Mouse (Mus musculus): ENCODE measurements around the gene Zfp651.

Zfp651 gene

DNA sequence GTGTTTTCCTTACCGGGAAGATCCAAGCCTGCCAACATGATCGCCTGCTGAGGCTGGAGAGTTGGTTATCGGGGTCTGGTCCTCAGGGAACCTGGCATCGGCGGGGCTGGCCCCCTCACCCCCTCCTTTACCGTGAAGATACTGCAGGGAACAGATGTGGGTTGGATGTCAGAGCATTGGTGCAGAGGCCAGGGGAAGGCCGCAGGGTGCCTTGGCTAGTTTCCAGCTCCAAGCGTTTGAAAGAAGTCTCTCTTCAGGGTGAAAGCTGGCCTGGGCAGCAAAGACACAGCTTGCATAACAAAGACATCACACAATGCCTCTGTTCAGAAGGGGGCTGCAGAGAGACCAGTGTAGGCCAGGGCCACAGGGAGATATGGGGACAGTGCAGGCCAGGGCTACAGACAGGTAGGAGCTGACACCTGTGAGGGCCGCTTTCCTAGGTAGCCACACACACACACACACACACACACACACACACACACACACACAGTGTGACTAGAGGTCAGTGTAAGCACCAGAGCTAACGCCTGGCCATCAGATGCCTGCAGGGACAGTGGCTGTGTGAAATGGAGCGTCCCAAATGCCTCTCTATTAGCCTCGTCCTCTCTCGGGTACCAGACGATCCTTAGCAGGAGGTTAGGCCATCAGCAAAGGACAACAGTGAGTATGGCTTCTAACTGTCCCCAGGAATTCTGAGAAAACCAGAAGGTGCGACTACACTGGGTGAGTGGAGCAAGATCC, 51.1 kb downstream of the Zfp651 start:
- CTCF ChIA-PET, result no interaction called here

DNA sequence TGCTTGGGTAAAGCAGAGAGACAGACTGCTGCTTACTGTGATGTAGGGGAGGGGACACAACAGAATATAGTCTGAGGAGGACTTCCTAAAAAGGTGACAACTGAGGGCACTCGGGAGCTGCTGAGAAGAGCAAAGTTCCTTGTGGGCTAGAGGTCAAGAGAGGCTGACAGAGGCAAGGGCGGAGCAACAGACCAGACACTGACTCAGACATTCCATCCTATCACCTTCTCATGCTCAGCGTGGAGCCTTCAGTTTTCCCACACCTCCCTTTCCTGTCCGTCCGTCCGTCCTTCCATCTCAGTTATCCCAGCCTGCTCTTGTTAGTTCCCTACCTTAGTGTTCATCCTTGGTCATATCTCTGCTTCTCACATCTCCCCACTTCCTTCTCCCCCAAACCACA, 56.1 kb downstream of the Zfp651 start:
- CTCF ChIA-PET, result no interaction called here

DNA sequence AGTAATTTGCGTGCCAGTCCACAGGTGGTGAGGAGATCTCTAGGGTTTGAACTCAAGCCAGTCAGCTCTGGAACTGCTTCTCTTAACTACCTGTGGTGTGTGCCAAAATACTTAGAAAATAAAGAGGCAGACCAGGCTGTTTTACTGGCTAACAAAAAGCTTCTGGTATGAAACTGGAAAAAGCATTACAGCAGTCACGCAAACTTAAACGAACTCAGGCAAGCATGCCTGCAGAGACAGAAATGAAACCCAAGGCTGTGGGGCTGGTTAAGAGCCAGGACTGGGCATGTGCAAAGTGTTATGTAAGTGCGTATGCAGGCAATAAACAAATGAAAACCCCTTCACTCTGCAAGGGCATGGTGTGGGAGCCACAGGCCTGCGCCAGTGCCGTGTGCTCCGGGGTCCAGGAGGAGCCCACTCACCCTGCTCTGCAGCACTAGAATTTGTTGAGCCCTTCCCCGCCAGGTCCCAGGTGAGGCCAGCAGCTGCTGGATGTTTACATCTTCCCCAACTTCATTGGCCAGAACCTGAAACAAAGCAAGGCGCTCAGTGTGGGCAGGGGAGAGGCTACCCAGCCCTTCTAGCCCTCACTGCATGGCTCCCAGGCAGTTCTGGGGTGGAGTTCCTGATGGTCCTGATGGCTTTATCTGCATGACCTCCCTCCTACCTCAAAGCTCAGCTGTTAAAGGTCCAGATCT, 60.1 kb downstream of the Zfp651 start:
- CTCF ChIA-PET, result no interaction called here

DNA sequence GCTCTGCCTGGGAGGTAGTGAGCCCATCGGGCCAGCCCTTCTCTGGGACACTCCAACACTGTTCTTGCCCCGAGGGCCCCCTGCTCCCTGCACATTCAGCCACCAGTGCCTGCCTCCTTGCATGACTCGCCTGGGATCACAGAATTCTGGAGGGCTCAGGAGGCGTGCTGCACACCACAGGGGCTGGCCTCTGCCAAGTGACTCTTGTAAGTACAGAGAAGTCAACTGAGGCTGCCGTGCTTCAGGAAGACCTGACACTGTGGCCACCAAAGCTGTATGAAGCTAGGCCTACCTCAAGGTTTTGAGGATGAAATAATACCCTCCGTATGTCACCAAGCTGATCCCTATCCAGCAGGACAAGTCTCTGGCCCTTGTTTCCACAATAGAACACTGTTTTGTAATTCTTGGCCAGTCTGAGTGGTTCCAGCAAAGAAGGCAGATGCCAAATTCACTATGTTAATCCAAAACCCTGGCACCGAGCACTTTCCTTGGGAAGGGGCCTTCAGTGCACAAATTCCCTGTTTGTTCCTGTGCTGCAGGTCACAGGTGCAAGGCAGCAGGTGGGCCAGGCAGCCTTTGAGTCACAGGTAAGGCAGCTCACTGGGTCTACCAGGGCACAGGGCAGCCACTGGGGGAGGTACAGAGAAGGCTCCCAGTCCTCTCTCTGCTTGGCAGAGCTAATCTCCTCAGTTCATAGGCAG, 60.8 kb downstream of the Zfp651 start:
- CTCF ChIA-PET, result no interaction called here

DNA sequence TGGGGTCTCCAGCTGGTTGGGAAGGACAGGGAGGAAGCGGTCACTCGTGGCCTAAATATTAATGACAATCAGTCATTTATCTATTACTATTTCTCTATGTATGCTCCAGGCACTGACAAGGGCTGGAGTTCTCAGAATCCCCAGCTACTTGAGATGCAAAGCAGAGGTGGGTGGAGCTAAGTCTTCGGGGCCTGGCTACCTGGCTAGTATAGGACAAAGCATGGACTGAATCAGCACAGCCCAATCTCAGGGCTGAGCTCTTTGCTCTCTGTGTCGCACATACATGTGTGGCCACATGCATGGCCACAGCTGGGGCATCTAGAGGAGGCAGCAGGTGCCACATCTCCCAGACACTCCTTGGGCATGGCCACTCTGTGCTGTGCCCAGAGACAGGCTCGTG, 61.6 kb downstream of the Zfp651 start:
- CTCF ChIA-PET, result no interaction called here
